Mouse (Mus musculus) CH12.LX (cell line): Measurements from ENCODE around the gene Rslcan18.

ENCODE experiments used
- CTCF ChIP-seq, 2 experiments: IDR thresholded peaks in 1 of 2; conservative IDR thresholded peaks in 1 of 2; 2 replicates each; pipeline ENCODE4 v1.5.1; 2011 to 2012; ENCODE audit warnings: low read depth in 2 of 2, low read length in 2 of 2, improper control_type of control experiment in 1 of 2, inconsistent platforms in 1 of 2, mild to moderate bottlenecking in 1 of 2, moderate library complexity in 1 of 2
- EP300 ChIP-seq: IDR thresholded peaks from 2 replicates; pipeline ENCODE4 v1.6.1; 2011; ENCODE audit warnings: low read length, improper control_type of control experiment
- GABPA ChIP-seq: IDR thresholded peaks from 2 replicates; pipeline ENCODE4 v1.6.1; 2012; ENCODE audit warnings: low read depth, low read length, improper control_type of control experiment, inconsistent platforms; ENCODE audit not compliant: insufficient replicate concordance
- KAT2A ChIP-seq: IDR thresholded peaks from 2 replicates; pipeline ENCODE4 v1.6.1; 2012; ENCODE audit warnings: low read length, improper control_type of control experiment, inconsistent platforms; ENCODE audit not compliant: insufficient replicate concordance
- POLR2A ChIP-seq: IDR thresholded peaks from 2 replicates; pipeline ENCODE4 v1.6.1; 2011; ENCODE audit warnings: low read depth, mild to moderate bottlenecking, improper control_type of control experiment, low read length
- TBP ChIP-seq: conservative IDR thresholded peaks from 2 replicates; pipeline ENCODE4 v1.6.1; 2011; ENCODE audit warnings: low read depth, low read length, improper control_type of control experiment
- TCF12 ChIP-seq: IDR thresholded peaks from 2 replicates; pipeline ENCODE4 v1.6.1; 2014; ENCODE audit warnings: low read depth, mild to moderate bottlenecking, inconsistent platforms, low read length, improper control_type of control experiment
- UBTF ChIP-seq: IDR thresholded peaks from 2 replicates; pipeline ENCODE4 v1.6.1; 2012; ENCODE audit warnings: low read depth, mild to moderate bottlenecking, inconsistent platforms, low read length, improper control_type of control experiment, moderate library complexity
- ZMIZ1 ChIP-seq: IDR thresholded peaks from 2 replicates; pipeline ENCODE4 v1.6.1; 2012; ENCODE audit warnings: low read depth, mild to moderate bottlenecking, inconsistent platforms, low read length, improper control_type of control experiment

GRCm38 (mm10) chr13:67108821-67109206 is 7.2 kb downstream of the Rslcan18 start:
- TF ChIP-seq CTCF (conservative IDR thresholded peaks at IDR 0.05 in 1 of 2, IDR thresholded peaks at IDR 0.05 in 1 of 2; ENCODE audit: low read depth in 2 of 2, low read length in 2 of 2) = peak in 1 of 2 experiments; percentile 42; a peak in 2 of 4 replicates
- no peak for TF ChIP-seq POLR2A
- no peak for TF ChIP-seq UBTF
- no peak for TF ChIP-seq ZMIZ1
- no peak for TF ChIP-seq EP300
- peak; percentile 5; the same call in 1 of the 2 replicates for TF ChIP-seq TBP
- no peak for TF ChIP-seq GABPA
- TF ChIP-seq TCF12 = no peak
- TF ChIP-seq KAT2A = no peak
